Mouse (Mus musculus): ENCODE measurements at regions not wholly inside any gene's neighbourhood (a gene's known extent, or its start where the extent isn't known, plus 50 kb on each side); places are given as distances from the start of the nearest gene placed in this dataset.
A peak's percentile ranks its signal among the peaks of the same experiment; 100 is the strongest.
"Not testable (repeated sequence)": the region's sequence is repeated elsewhere in the genome, so short reads cannot be mapped to it uniquely, and the experiment has no call there.

GRCm38 (mm10) chr12:19125541-19125940 is 611.2 kb downstream of the 5730507C01Rik start:
- H3K27me3 ChIP-seq (ENCODE audit: control insufficient read depth, insufficient read depth, low read length) = no peaks in the 10 kb centered on the region
- no peak overlapping the region for H3K4me3 ChIP-seq (ENCODE audit: low read depth, low read length)
- peaks cover 5% of the 10 kb centered on the region for H3K9me3 ChIP-seq (replicated peaks; ENCODE audit: control insufficient read depth, low read length)
- H3K4me1 ChIP-seq (ENCODE audit: control insufficient read depth, insufficient read depth, low read length) = no peaks in the 10 kb centered on the region
- no peaks in the 10 kb centered on the region for H3K36me3 ChIP-seq (ENCODE audit: control insufficient read depth, insufficient read depth, low read length)
- H3K9ac ChIP-seq (ENCODE audit: low read depth, low read length) = no peak overlapping the region
- WGBS (ENCODE audit: insufficient replicate concordance) = 56% methylated on average over 4 of the region's 4 CpGs
- no peak for ATAC-seq (replicated peaks; ENCODE audit: insufficient number of reproducible peaks, low FRiP score, low TSS enrichment)
- no peak overlapping the region for H3K27ac ChIP-seq (ENCODE audit: low read depth, low read length)
- no peak overlapping the region for H3K4me2 ChIP-seq

- no peak overlapping the region for H3K4me3 ChIP-seq (ENCODE audit: low read depth, low read length)
- 10% methylated on average over 41 of the region's 43 CpGs for WGBS (ENCODE audit: insufficient replicate concordance)
Observed at GRCm38 (mm10) chr12:19175631-19176030, 661.3 kb downstream of the 5730507C01Rik start.

GRCm38 (mm10) chr12:19192396-19192795 is 678.1 kb downstream of the 5730507C01Rik start:
- Histone ChIP-seq H3K4me3 (ENCODE audit: low read depth, low read length) (no peak overlapping the region), H3K9me3 (replicated peaks; ENCODE audit: control insufficient read depth, low read length) (peaks cover 2% of the 10 kb centered on the region), H3K4me1 (ENCODE audit: control insufficient read depth, insufficient read depth, low read length) (no peaks in the 10 kb centered on the region), H3K27ac (ENCODE audit: low read depth, low read length) (no peak overlapping the region), H3K4me2 (no peak overlapping the region), H3K27me3 (ENCODE audit: control insufficient read depth, insufficient read depth, low read length) (no peaks in the 10 kb centered on the region), H3K9ac (ENCODE audit: low read depth, low read length) (no peak overlapping the region), H3K36me3 (ENCODE audit: control insufficient read depth, insufficient read depth, low read length) (no peaks in the 10 kb centered on the region)
- no peak for ATAC-seq (replicated peaks; ENCODE audit: insufficient number of reproducible peaks, low FRiP score, low TSS enrichment)
- 85% methylated on average over 5 of the region's 5 CpGs for WGBS (ENCODE audit: insufficient replicate concordance)

More at GRCm38 (mm10) chr12:19175631-19176030, 661.3 kb downstream of the 5730507C01Rik start:
- Histone ChIP-seq H3K9ac (ENCODE audit: low read depth, low read length) (no peak overlapping the region), H3K9me3 (replicated peaks; ENCODE audit: control insufficient read depth, low read length) (peaks cover 6% of the 10 kb centered on the region; the same call in 1 of the 2 replicates), H3K4me1 (ENCODE audit: control insufficient read depth, insufficient read depth, low read length) (no peaks in the 10 kb centered on the region), H3K4me2 (no peak overlapping the region), H3K27ac (ENCODE audit: low read depth, low read length) (no peak overlapping the region), H3K36me3 (ENCODE audit: control insufficient read depth, insufficient read depth, low read length) (no peaks in the 10 kb centered on the region), H3K27me3 (ENCODE audit: control insufficient read depth, insufficient read depth, low read length) (peaks cover 3% of the 10 kb centered on the region; the same call in 1 of the 2 replicates)
- no peak for ATAC-seq (replicated peaks; ENCODE audit: insufficient number of reproducible peaks, low FRiP score, low TSS enrichment)

- H3K27ac ChIP-seq (ENCODE audit: low read depth, low read length); H3K4me3 ChIP-seq (ENCODE audit: low read depth, low read length); H3K9ac ChIP-seq (ENCODE audit: low read depth, low read length); H3K27me3 ChIP-seq (ENCODE audit: control insufficient read depth, insufficient read depth, low read length); H3K36me3 ChIP-seq (ENCODE audit: control insufficient read depth, insufficient read depth, low read length); H3K4me1 ChIP-seq (ENCODE audit: control insufficient read depth, insufficient read depth, low read length); ATAC-seq (replicated peaks; ENCODE audit: insufficient number of reproducible peaks, low FRiP score, low TSS enrichment); H3K4me2 ChIP-seq; H3K9me3 ChIP-seq (replicated peaks; ENCODE audit: control insufficient read depth, low read length): not testable (repeated sequence)
- WGBS (ENCODE audit: insufficient replicate concordance) = 64% methylated on average over 3 of the region's 3 CpGs
Observed at GRCm38 (mm10) chr12:19193041-19193440, 678.7 kb downstream of the 5730507C01Rik start.

GRCm38 (mm10) chr12:19223996-19224395 is 709.7 kb downstream of the 5730507C01Rik start:
- not testable (repeated sequence) for H3K4me3 ChIP-seq (ENCODE audit: low read depth, low read length); H3K4me2 ChIP-seq; H3K9ac ChIP-seq (ENCODE audit: low read depth, low read length); H3K4me1 ChIP-seq (ENCODE audit: control insufficient read depth, insufficient read depth, low read length); H3K27me3 ChIP-seq (ENCODE audit: control insufficient read depth, insufficient read depth, low read length); H3K36me3 ChIP-seq (ENCODE audit: control insufficient read depth, insufficient read depth, low read length); H3K9me3 ChIP-seq (replicated peaks; ENCODE audit: control insufficient read depth, low read length); H3K27ac ChIP-seq (ENCODE audit: low read depth, low read length); ATAC-seq (replicated peaks; ENCODE audit: insufficient number of reproducible peaks, low FRiP score, low TSS enrichment)
- WGBS (ENCODE audit: insufficient replicate concordance) = 65% methylated on average over 1 of the region's 1 CpGs

GRCm38 (mm10) chr12:19246731-19247130 is 707.6 kb upstream of the Gm21863 start:
- not testable (repeated sequence) for H3K4me1 ChIP-seq (ENCODE audit: control insufficient read depth, insufficient read depth, low read length); H3K27ac ChIP-seq (ENCODE audit: low read depth, low read length); H3K27me3 ChIP-seq (ENCODE audit: control insufficient read depth, insufficient read depth, low read length); H3K9ac ChIP-seq (ENCODE audit: low read depth, low read length); H3K9me3 ChIP-seq (replicated peaks; ENCODE audit: control insufficient read depth, low read length); H3K4me2 ChIP-seq; H3K36me3 ChIP-seq (ENCODE audit: control insufficient read depth, insufficient read depth, low read length); H3K4me3 ChIP-seq (ENCODE audit: low read depth, low read length); ATAC-seq (replicated peaks; ENCODE audit: insufficient number of reproducible peaks, low FRiP score, low TSS enrichment)
- WGBS (ENCODE audit: insufficient replicate concordance) = 91% methylated on average over 23 of the region's 23 CpGs

GRCm38 (mm10) chr12:19288271-19288890 is 665.9 kb upstream of the Gm21863 start:
- Histone ChIP-seq H3K9ac (ENCODE audit: low read depth, low read length) (0 out of 2 replicates have a peak overlapping the region, but pooled peaks have one; percentile 34), H3K4me2 (peak overlapping the region; percentile 43), H3K4me3 (ENCODE audit: low read depth, low read length) (peak overlapping the region; percentile 39)
- not testable (repeated sequence) for H3K27ac ChIP-seq (ENCODE audit: low read depth, low read length); H3K27me3 ChIP-seq (ENCODE audit: control insufficient read depth, insufficient read depth, low read length); ATAC-seq (replicated peaks; ENCODE audit: insufficient number of reproducible peaks, low FRiP score, low TSS enrichment); H3K36me3 ChIP-seq (ENCODE audit: control insufficient read depth, insufficient read depth, low read length); H3K4me1 ChIP-seq (ENCODE audit: control insufficient read depth, insufficient read depth, low read length); H3K9me3 ChIP-seq (replicated peaks; ENCODE audit: control insufficient read depth, low read length)
- 2% methylated on average over 46 of the region's 75 CpGs for WGBS (ENCODE audit: insufficient replicate concordance)

GRCm38 (mm10) chr12:19289038-19289437 is 665.3 kb upstream of the Gm21863 start:
- H3K4me3 ChIP-seq (ENCODE audit: low read depth, low read length) = peak overlapping the region; percentile 39
- 20% methylated on average over 18 of the region's 18 CpGs for WGBS (ENCODE audit: insufficient replicate concordance)
- H3K9me3 ChIP-seq (replicated peaks; ENCODE audit: control insufficient read depth, low read length); H3K9ac ChIP-seq (ENCODE audit: low read depth, low read length); ATAC-seq (replicated peaks; ENCODE audit: insufficient number of reproducible peaks, low FRiP score, low TSS enrichment); H3K27me3 ChIP-seq (ENCODE audit: control insufficient read depth, insufficient read depth, low read length); H3K4me1 ChIP-seq (ENCODE audit: control insufficient read depth, insufficient read depth, low read length); H3K27ac ChIP-seq (ENCODE audit: low read depth, low read length); H3K36me3 ChIP-seq (ENCODE audit: control insufficient read depth, insufficient read depth, low read length): not testable (repeated sequence)
- H3K4me2 ChIP-seq = peak overlapping the region; percentile 43

GRCm38 (mm10) chr12:19292068-19292770 is 662.1 kb upstream of the Gm21863 start:
- 79% methylated on average over 3 of the region's 3 CpGs for WGBS (ENCODE audit: insufficient replicate concordance)
- H3K4me3 ChIP-seq (ENCODE audit: low read depth, low read length); H3K9ac ChIP-seq (ENCODE audit: low read depth, low read length); H3K4me2 ChIP-seq; ATAC-seq (replicated peaks; ENCODE audit: insufficient number of reproducible peaks, low FRiP score, low TSS enrichment); H3K27ac ChIP-seq (ENCODE audit: low read depth, low read length); H3K9me3 ChIP-seq (replicated peaks; ENCODE audit: control insufficient read depth, low read length); H3K4me1 ChIP-seq (ENCODE audit: control insufficient read depth, insufficient read depth, low read length); H3K27me3 ChIP-seq (ENCODE audit: control insufficient read depth, insufficient read depth, low read length); H3K36me3 ChIP-seq (ENCODE audit: control insufficient read depth, insufficient read depth, low read length): not testable (repeated sequence)
